Mouse (Mus musculus) spleen, adult 18-20 months (tissue): Measurements from ENCODE around the gene Mbd3l2.
A peak's percentile ranks its signal among the peaks of the same experiment; 100 is the strongest.
"Not testable (repeated sequence)": the region's sequence is repeated elsewhere in the genome, so short reads cannot be mapped to it uniquely, and the experiment has no call there.

Source experiments
- DNase-seq, 2 experiments: peaks; one replicate each; pipeline ENCODE4 v3.0.0; 2022; ENCODE audit warnings: mixed read lengths in 2 of 2

The Mbd3l2 gene

GRCm38 (mm10) chr9:18430354-18430753 lies at the start of gene Mbd3l2:
Gene Mbd3l2 (plus strand): TSS chr9:18430654.
- no peak for DNase-seq

DNA sequence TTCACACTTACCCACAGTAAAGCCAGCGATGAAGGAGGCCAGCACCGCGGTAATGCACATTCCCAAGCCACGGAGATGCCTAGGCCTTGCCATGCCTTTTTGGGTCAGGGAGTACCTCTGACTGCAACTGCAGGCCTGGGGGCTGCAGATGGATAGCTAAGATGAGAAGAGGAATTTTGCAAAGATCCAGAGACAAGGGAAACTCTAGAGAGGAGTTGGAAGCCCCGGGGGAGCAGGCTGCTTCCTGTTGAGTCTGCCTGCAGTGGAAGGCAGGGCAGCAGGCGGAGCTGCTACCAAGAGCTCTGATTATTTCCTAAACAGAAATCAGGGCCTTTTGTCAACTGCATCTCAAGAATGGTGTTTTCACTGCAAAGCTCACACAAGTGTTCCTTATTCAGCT lies 44.7 kb upstream of the Mbd3l2 start:
- no peak for DNase-seq

DNA sequence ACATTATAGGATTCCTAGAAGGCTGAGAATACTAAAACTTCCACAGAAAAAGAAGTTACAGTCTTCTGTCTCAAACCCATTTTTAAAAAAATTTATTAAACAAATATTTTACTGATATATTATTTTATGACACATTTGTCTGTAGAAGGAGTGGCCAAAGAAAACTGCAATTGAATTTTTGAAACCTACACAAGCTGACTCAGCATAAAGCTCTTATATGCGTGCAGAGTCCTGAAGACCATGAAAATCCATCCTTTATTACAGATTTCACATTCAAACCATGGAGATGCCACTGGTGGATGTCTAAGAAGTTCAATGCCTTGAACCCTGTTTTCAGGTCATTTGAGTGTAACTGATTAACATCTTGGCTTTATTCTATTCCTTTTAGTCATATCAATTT lies 30.8 kb upstream of the Mbd3l2 start:
- no peak for DNase-seq

GRCm38 (mm10) chr9:18402895-18403294 lies 27.6 kb upstream of the Mbd3l2 start, which contains the start of gene Naalad2:
Gene Naalad2 (minus strand): TSS chr9:18402995.
- DNase-seq: not testable (repeated sequence)

GRCm38 (mm10) chr9:18404118-18404517 lies 26.3 kb upstream of the Mbd3l2 start, which contains the start of gene Ubtfl1:
Gene Ubtfl1 (plus strand): TSS chr9:18404418.
- DNase-seq: no peak

GRCm38 (mm10) chr9:18412371-18412770 lies 18.1 kb upstream of the Mbd3l2 start:
- not testable (repeated sequence) for DNase-seq

GRCm38 (mm10) chr9:18431687-18432086 lies 1.2 kb downstream of the Mbd3l2 start:
- no peak for DNase-seq

- DNase-seq: no peak
Observed at GRCm38 (mm10) chr9:18456520-18456919, 26.1 kb downstream of the Mbd3l2 start.

GRCm38 (mm10) chr9:18467350-18467749 lies 36.9 kb downstream of the Mbd3l2 start:
- DNase-seq: no peak

DNA sequence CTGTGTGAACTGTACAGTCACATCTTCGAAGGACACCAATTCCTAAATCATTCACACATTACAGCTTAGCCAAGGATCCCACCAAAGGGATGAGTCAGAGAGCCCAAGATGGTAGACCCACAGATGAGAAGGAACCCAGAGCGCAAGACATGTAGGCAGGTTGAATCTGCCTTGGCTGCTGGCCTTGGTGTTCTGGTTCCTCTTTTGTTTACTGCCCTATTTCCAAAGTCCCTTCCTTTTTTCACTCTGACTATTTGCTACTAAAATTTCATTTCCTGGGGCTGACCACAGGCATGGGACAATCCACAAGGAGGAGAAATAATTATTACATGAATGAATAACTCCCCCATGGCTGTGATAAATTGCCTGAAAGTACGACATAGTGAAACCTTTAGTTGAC lies 37.6 kb downstream of the Mbd3l2 start:
- DNase-seq: no peak

GRCm38 (mm10) chr9:18473324-18474128 lies 43.1 kb downstream of the Mbd3l2 start:
- DNase-seq: peak; percentile 49 to 58

DNA sequence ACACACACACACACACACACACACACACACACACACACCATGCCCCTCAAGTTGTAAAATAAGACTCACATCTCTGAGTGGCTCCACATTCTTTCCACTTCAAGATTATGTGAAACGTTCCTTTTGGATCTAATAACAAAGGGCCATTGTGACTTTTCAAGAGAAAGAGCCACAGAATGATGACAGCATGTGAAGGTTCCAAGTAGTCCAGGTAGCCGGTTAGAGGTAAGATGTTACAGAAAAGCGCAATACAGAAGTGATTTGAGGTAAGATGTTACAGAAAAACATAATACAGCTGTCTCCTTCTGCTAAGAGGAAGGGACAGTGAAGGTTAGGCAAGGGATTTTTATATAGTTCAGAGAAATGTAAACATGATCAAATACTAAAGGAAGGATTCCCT lies 47.7 kb downstream of the Mbd3l2 start, which contains the start of the genes Zfp558 and Mbd3l1:
TSS of gene Zfp558 (minus strand) at position 101 of the 400 bp plus-strand sequence.
TSS of gene Mbd3l1 (plus strand) at position 192 of the 400 bp plus-strand sequence.
- no peak for DNase-seq
